Mouse (Mus musculus): ENCODE measurements at regions not wholly inside any gene's neighbourhood (a gene's known extent, or its start where the extent isn't known, plus 50 kb on each side); places are given as distances from the start of the nearest gene placed in this dataset.

- DNase-seq, result no peak
- no peaks in the 10 kb centered on the region for H3K36me3 ChIP-seq (ENCODE audit: control insufficient read depth, insufficient read depth, low read length)
- no peak for TF ChIP-seq CTCF (conservative IDR thresholded peaks at IDR 0.05; ENCODE audit: insufficient read depth, insufficient read length, low read depth, low read length)
- no peak for TF ChIP-seq POLR2A (IDR thresholded peaks at IDR 0.05; ENCODE audit: low read depth, low read length)
- no peak overlapping the region for H3K4me3 ChIP-seq (ENCODE audit: insufficient read depth, low read depth, low read length)
- peaks cover 2% of the 10 kb centered on the region; the same call in 1 of the 2 replicates for H3K4me1 ChIP-seq (ENCODE audit: control insufficient read depth, insufficient read depth, low read length)
- no peaks in the 10 kb centered on the region for H3K27me3 ChIP-seq (replicated peaks; ENCODE audit: control insufficient read depth, insufficient read depth, low read length)
- no peak overlapping the region for H3K27ac ChIP-seq (ENCODE audit: insufficient read depth, low read depth, low read length)
- WGBS, result 85% methylated on average over 7 of the region's 7 CpGs
These were observed 170.1 kb downstream of the Ifng start for GRCm38 (mm10) chr10:118610868-118611461.

GRCm38 (mm10) chr10:118612091-118612490, 171.2 kb downstream of the Ifng start:
- Histone ChIP-seq H3K36me3 (ENCODE audit: control insufficient read depth, insufficient read depth, low read length) (no peaks in the 10 kb centered on the region), H3K4me1 (ENCODE audit: control insufficient read depth, insufficient read depth, low read length) (peaks cover 2% of the 10 kb centered on the region; the same call in 1 of the 2 replicates), H3K27ac (ENCODE audit: insufficient read depth, low read depth, low read length) (no peak overlapping the region), H3K27me3 (replicated peaks; ENCODE audit: control insufficient read depth, insufficient read depth, low read length) (no peaks in the 10 kb centered on the region), H3K4me3 (ENCODE audit: insufficient read depth, low read depth, low read length) (no peak overlapping the region)
- WGBS, result 86% methylated on average over 7 of the region's 7 CpGs
- TF ChIP-seq POLR2A (IDR thresholded peaks at IDR 0.05; ENCODE audit: low read depth, low read length), result no peak
- no peak for TF ChIP-seq CTCF (conservative IDR thresholded peaks at IDR 0.05; ENCODE audit: insufficient read depth, insufficient read length, low read depth, low read length)
- DNase-seq, result no peak

GRCm38 (mm10) chr10:118613056-118613695, 172.3 kb downstream of the Ifng start:
- Histone ChIP-seq H3K4me3 (ENCODE audit: insufficient read depth, low read depth, low read length) (no peak overlapping the region), H3K36me3 (ENCODE audit: control insufficient read depth, insufficient read depth, low read length) (no peaks in the 10 kb centered on the region), H3K4me1 (ENCODE audit: control insufficient read depth, insufficient read depth, low read length) (peaks cover 2% of the 10 kb centered on the region; the same call in 1 of the 2 replicates), H3K27me3 (replicated peaks; ENCODE audit: control insufficient read depth, insufficient read depth, low read length) (no peaks in the 10 kb centered on the region), H3K27ac (ENCODE audit: insufficient read depth, low read depth, low read length) (no peak overlapping the region)
- 82% methylated on average over 14 of the region's 14 CpGs for WGBS
- TF ChIP-seq CTCF (conservative IDR thresholded peaks at IDR 0.05; ENCODE audit: insufficient read depth, insufficient read length, low read depth, low read length) (no peak), POLR2A (IDR thresholded peaks at IDR 0.05; ENCODE audit: low read depth, low read length) (no peak)
- no peak for DNase-seq

GRCm38 (mm10) chr10:118614251-118614865, 173.5 kb downstream of the Ifng start:
- Histone ChIP-seq H3K27ac (ENCODE audit: insufficient read depth, low read depth, low read length) (no peak overlapping the region), H3K4me1 (ENCODE audit: control insufficient read depth, insufficient read depth, low read length) (peaks cover 2% of the 10 kb centered on the region; the same call in 1 of the 2 replicates), H3K27me3 (replicated peaks; ENCODE audit: control insufficient read depth, insufficient read depth, low read length) (no peaks in the 10 kb centered on the region), H3K4me3 (ENCODE audit: insufficient read depth, low read depth, low read length) (no peak overlapping the region), H3K36me3 (ENCODE audit: control insufficient read depth, insufficient read depth, low read length) (no peaks in the 10 kb centered on the region)
- 94% methylated on average over 6 of the region's 6 CpGs for WGBS
- TF ChIP-seq POLR2A (IDR thresholded peaks at IDR 0.05; ENCODE audit: low read depth, low read length) (no peak), CTCF (conservative IDR thresholded peaks at IDR 0.05; ENCODE audit: insufficient read depth, insufficient read length, low read depth, low read length) (no peak)
- no peak for DNase-seq

- Histone ChIP-seq H3K36me3 (ENCODE audit: control insufficient read depth, insufficient read depth, low read length) (no peaks in the 10 kb centered on the region), H3K4me1 (ENCODE audit: control insufficient read depth, insufficient read depth, low read length) (peaks cover 2% of the 10 kb centered on the region; the same call in 1 of the 2 replicates), H3K27ac (ENCODE audit: insufficient read depth, low read depth, low read length) (no peak overlapping the region), H3K4me3 (ENCODE audit: insufficient read depth, low read depth, low read length) (no peak overlapping the region), H3K27me3 (replicated peaks; ENCODE audit: control insufficient read depth, insufficient read depth, low read length) (no peaks in the 10 kb centered on the region)
- TF ChIP-seq POLR2A (IDR thresholded peaks at IDR 0.05; ENCODE audit: low read depth, low read length) (no peak), CTCF (conservative IDR thresholded peaks at IDR 0.05; ENCODE audit: insufficient read depth, insufficient read length, low read depth, low read length) (no peak)
- 89% methylated on average over 10 of the region's 10 CpGs for WGBS
- no peak for DNase-seq
These were observed 174.5 kb downstream of the Ifng start for GRCm38 (mm10) chr10:118615131-118616020.

GRCm38 (mm10) chr10:118616031-118616615, 175.3 kb downstream of the Ifng start:
- Histone ChIP-seq H3K4me1 (ENCODE audit: control insufficient read depth, insufficient read depth, low read length) (peaks cover 2% of the 10 kb centered on the region; the same call in 1 of the 2 replicates), H3K27me3 (replicated peaks; ENCODE audit: control insufficient read depth, insufficient read depth, low read length) (no peaks in the 10 kb centered on the region), H3K4me3 (ENCODE audit: insufficient read depth, low read depth, low read length) (no peak overlapping the region), H3K36me3 (ENCODE audit: control insufficient read depth, insufficient read depth, low read length) (no peaks in the 10 kb centered on the region), H3K27ac (ENCODE audit: insufficient read depth, low read depth, low read length) (no peak overlapping the region)
- WGBS, result 52% methylated on average over 5 of the region's 5 CpGs
- DNase-seq, result peak; percentile 68
- TF ChIP-seq CTCF (conservative IDR thresholded peaks at IDR 0.05; ENCODE audit: insufficient read depth, insufficient read length, low read depth, low read length), result no peak
- no peak for TF ChIP-seq POLR2A (IDR thresholded peaks at IDR 0.05; ENCODE audit: low read depth, low read length)
